Mouse (Mus musculus): ENCODE data around the gene Unc79.

- TF ChIP-seq POLR2A (IDR thresholded peaks at IDR 0.05; ENCODE audit: extremely low read depth, insufficient read depth, low read length) (no peak), CTCF (IDR thresholded peaks at IDR 0.05; ENCODE audit: low read depth, low read length) (no peak)
These were observed 214.9 kb downstream of the Unc79 start for GRCm38 (mm10) chr12:103163596-103163995.
